Mouse (Mus musculus) G1E (cell line): ENCODE measurements around the gene Pla2g4c. TPM values are rescaled to one million over a fixed set of nuclear protein-coding genes. Genes with fewer than 3 reads are reported as not detected.
A peak's percentile ranks its signal among the peaks of the same experiment; 100 is the strongest.

Experiments
- ATAC-seq: 2 replicates; pipeline ENCODE4 v1.8.0; 2016; ENCODE audit warnings: mild to moderate bottlenecking; ENCODE audit not compliant: insufficient number of reproducible peaks, poor library complexity, low FRiP score, severe bottlenecking; ENCODE audit errors: extremely low read depth
- DNase-seq: peaks from one replicate; pipeline ENCODE4 v3.0.0; 2012; ENCODE audit warnings: low spot score
- H3K27me3 ChIP-seq: 2 replicates; pipeline ENCODE4 v1.6.1; 2012; ENCODE audit warnings: mild to moderate bottlenecking, low read length, inconsistent platforms; ENCODE audit not compliant: insufficient read depth
- H3K36me3 ChIP-seq: replicated peaks from 2 replicates; pipeline ENCODE3; 2012; ENCODE audit warnings: mild to moderate bottlenecking, inconsistent platforms
- H3K4me1 ChIP-seq: 2 replicates; pipeline ENCODE4 v1.6.1; 2012; ENCODE audit warnings: low read depth, low read length, inconsistent platforms, mixed read lengths; ENCODE audit not compliant: insufficient read depth
- H3K4me3 ChIP-seq: 2 replicates; pipeline ENCODE4 v1.5.1; 2012; ENCODE audit warnings: low read depth, mild to moderate bottlenecking, inconsistent platforms, low read length, moderate library complexity, mixed read lengths
- H3K9me3 ChIP-seq: replicated peaks from 2 replicates; pipeline ENCODE4 v1.6.1; 2012; ENCODE audit warnings: inconsistent platforms
- CTCF ChIP-seq: IDR thresholded peaks from 2 replicates; pipeline ENCODE4 v1.5.1; 2012; ENCODE audit warnings: low read depth, low read length, inconsistent platforms, mixed read lengths
- GATA1 ChIP-seq: IDR thresholded peaks from 2 replicates; pipeline ENCODE4 v1.6.1; 2012; ENCODE audit warnings: borderline replicate concordance, low read length, inconsistent platforms, mixed read lengths
- GATA2 ChIP-seq: IDR thresholded peaks from 2 replicates; pipeline ENCODE4 v1.6.1; 2012; ENCODE audit warnings: low read depth, low read length, inconsistent platforms, borderline replicate concordance
- POLR2AphosphoS5 ChIP-seq: IDR thresholded peaks from 2 replicates; pipeline ENCODE4 v1.6.1; 2012; ENCODE audit warnings: low read depth, low read length, inconsistent platforms; ENCODE audit not compliant: insufficient replicate concordance
- TAL1 ChIP-seq: conservative IDR thresholded peaks from 2 replicates; pipeline ENCODE4 v1.6.1; 2012; ENCODE audit warnings: low read depth, low read length, inconsistent platforms, mixed read lengths
- polyA plus RNA-seq: library from polyadenylated mRNA; stranded (reverse); fragments of >175 nt; gene quantifications from 2 replicates; pipeline ENCODE4 v1.2.3, GENCODE M21; 2012
- total RNA-seq, 2 experiments: library from RNA; stranded (forward) in 1 of 2; stranded (reverse) in 1 of 2; fragments of 200-1000 nt in 1 of 2; fragments of >200 nt in 1 of 2; fragmentation: Nextera tagmentation in 1 of 2; gene quantifications; 2 replicates each; pipeline ENCODE4 v1.2.3; 2014 to 2017

The Pla2g4c gene
- total and polyA plus RNA-seq, 3 experiments = 0.03 to 0.93 (median 0.23) TPM

DNA sequence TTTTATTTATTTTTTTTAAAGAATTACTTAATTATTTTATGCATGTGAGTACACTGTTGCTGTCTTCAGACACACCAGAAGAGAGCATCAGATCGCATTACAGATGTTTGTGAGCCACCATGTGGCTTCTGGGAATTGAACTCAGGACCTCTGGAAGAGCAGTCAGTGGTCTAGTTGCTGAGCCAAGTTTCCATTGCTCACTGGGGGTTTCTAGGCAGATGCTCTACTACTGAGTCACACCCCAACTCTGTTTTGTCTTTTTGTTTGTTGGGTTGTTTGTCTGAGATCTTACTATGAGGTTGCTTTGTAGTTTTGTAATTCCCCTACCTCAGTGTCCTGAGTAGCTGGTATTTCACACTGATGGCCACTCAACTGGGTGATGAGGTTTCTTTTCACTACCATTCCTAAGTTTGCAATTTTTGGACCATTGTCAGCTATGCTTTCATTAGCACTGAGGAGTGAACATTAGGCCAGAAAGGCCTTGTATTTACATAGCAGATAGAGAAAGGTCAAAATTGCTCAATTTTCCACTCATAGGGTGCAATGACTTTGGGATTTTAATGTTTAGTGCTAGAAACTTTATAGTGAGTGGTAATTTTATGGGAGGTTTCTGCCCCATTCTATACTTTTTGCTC lies 34.3 kb upstream of the Pla2g4c start:
- no peak for DNase-seq
- no peak for TF ChIP-seq TAL1
- no peak for TF ChIP-seq CTCF
- no peak for TF ChIP-seq POLR2AphosphoS5
- TF ChIP-seq GATA2 = no peak
- TF ChIP-seq GATA1 = no peak
- H3K36me3 ChIP-seq = peaks cover 99% of the 10 kb centered on the region
- no peaks in the 10 kb centered on the region for H3K9me3 ChIP-seq
- no peak overlapping the region for H3K4me3 ChIP-seq
- H3K4me1 ChIP-seq = peaks cover 32% of the 10 kb centered on the region
- H3K27me3 ChIP-seq = no peaks in the 10 kb centered on the region
- ATAC-seq = no peak

DNA sequence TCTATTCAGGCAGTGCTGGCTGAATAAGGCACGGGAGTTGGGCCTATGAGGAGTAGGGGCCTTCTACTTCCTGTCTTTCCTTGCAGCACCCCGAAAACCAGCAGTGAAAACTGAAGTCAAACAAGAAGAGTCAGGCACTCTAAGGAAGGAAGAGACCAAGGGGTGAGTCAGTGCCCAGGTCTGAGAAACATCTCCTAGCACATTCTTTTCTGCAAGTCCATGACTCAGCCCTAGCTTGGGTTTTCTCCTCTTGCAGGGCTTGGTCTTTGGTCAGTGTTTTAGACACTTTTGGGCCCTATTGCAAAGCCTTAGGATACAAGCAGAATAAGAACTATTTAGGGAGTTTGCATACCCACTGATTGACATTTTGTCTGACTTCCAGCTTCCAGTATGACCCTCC lies 33.1 kb upstream of the Pla2g4c start:
- TF ChIP-seq GATA2 = no peak
- no peak for TF ChIP-seq GATA1
- no peak for TF ChIP-seq TAL1
- Histone ChIP-seq H3K4me1 (peaks cover 33% of the 10 kb centered on the region), H3K4me3 (no peak overlapping the region), H3K36me3 (peaks cover 99% of the 10 kb centered on the region), H3K27me3 (no peaks in the 10 kb centered on the region), H3K9me3 (no peaks in the 10 kb centered on the region)
- ATAC-seq (no peak), DNase-seq (no peak)

GRCm38 (mm10) chr7:13293878-13294855 lies 30.3 kb upstream of the Pla2g4c start:
- Histone ChIP-seq H3K36me3 (peaks cover 98% of the 10 kb centered on the region), H3K4me3 (no peak overlapping the region), H3K4me1 (peaks cover 30% of the 10 kb centered on the region), H3K9me3 (no peaks in the 10 kb centered on the region), H3K27me3 (no peaks in the 10 kb centered on the region)
- ATAC-seq (0 out of 2 replicates have a peak, but pooled peaks have one; percentile 19), DNase-seq (no peak)
- TF ChIP-seq GATA2 = no peak

DNA sequence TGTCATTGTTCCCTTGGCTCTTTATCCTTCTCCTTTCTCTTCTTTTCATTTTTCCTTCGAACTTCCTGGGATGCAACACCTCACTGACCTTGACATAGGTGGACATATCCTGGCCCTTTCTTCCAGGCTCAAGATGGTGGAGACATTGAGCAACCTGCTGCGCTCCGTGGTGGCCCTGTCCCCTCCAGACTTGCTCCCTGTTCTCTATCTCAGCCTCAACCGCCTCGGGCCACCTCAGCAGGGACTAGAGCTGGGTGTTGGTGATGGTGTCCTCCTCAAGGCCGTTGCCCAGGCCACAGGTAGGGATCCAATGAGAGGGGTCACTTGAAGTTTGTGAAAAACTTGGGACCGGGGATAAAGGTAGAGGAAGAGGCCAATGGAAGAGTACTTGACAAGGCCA lies 29.2 kb upstream of the Pla2g4c start:
- H3K9me3 ChIP-seq = no peaks in the 10 kb centered on the region

DNA sequence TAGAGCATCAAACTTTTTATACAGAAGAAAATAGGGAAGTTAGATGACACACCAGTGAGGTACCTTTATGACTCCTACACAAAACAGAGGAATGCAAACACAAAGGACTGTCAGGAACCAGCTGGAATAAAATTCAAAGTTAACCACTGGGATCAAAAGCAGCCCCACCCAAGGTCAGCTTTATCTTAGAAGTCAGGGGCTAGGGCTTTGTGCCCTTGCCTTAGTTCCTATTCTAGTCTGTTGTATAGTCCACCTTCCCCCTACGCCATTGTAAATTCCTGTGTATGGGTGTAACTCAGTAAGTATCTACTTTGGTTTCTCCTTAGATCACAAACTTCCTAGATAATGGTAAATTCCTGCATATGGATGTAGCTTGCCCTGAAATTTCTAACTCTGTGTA lies 26.8 kb upstream of the Pla2g4c start:
- Histone ChIP-seq H3K36me3 (peaks cover 98% of the 10 kb centered on the region), H3K9me3 (no peaks in the 10 kb centered on the region), H3K4me1 (peaks cover 42% of the 10 kb centered on the region), H3K4me3 (no peak overlapping the region), H3K27me3 (no peaks in the 10 kb centered on the region)
- TF ChIP-seq POLR2AphosphoS5 (no peak), GATA1 (no peak), GATA2 (no peak), CTCF (no peak), TAL1 (no peak)
- ATAC-seq (no peak), DNase-seq (no peak)

More for the DNA sequence above, 29.2 kb upstream of the Pla2g4c start:
- ATAC-seq (no peak), DNase-seq (no peak)
- Histone ChIP-seq H3K36me3 (peaks cover 98% of the 10 kb centered on the region), H3K27me3 (no peaks in the 10 kb centered on the region), H3K4me1 (peaks cover 33% of the 10 kb centered on the region), H3K4me3 (no peak overlapping the region)
- TF ChIP-seq GATA2 (no peak), GATA1 (no peak), POLR2AphosphoS5 (no peak), TAL1 (no peak), CTCF (no peak)

GRCm38 (mm10) chr7:13298821-13299220 lies 25.6 kb upstream of the Pla2g4c start:
- no peaks in the 10 kb centered on the region for H3K27me3 ChIP-seq
- peaks cover 98% of the 10 kb centered on the region for H3K36me3 ChIP-seq
- peaks cover 45% of the 10 kb centered on the region for H3K4me1 ChIP-seq
- H3K9me3 ChIP-seq = no peaks in the 10 kb centered on the region
- no peak overlapping the region for H3K4me3 ChIP-seq
- DNase-seq (no peak), ATAC-seq (no peak)
- TF ChIP-seq POLR2AphosphoS5 = no peak
- TF ChIP-seq GATA1 = no peak
